Mouse (Mus musculus): Measurements from ENCODE around the gene Calcoco1.
"Not testable (repeated sequence)": the region's sequence is repeated elsewhere in the genome, so short reads cannot be mapped to it uniquely, and the experiment has no call there.

The Calcoco1 gene

DNA sequence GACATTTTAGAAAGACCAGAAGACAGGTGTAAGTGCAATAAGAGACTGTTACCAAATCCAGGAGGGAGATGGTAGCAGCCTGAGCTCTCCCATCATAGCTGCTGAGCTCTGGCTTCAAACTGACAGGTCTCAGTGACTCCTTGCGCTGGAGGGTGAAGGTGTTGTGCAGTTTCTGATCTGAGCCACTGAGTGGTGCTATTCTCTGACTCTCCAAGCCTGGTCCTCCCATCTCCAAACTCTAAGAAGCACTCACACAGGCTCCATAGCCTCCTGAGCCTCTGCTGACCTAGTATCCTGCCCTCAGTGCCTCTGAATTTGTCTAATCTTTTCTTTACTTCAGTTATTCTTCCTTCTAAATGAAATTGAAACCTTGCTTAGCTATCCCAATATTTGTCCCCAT is 38.3 kb downstream of the Calcoco1 start:
- DNase-seq: no peak

DNA sequence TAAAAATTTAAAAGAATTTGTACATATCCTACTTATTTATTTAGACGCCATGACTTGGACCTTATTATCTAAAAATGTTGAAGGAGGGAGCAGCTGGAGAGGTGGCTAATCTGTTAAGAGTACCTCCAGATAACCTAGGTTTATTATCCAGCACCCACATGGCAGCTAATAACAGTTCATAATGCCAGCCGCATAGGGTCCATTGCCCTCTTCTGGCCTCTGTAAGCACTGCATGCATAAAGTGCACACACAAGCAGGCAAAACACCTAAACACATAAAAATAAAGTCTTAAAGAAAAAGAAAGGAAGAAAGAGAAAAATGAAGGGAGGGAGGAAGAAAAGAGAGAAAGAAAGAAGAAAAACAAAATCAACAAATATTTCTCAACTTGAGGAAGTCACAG is 45.6 kb downstream of the Calcoco1 start:
- DNase-seq: no peak

DNA sequence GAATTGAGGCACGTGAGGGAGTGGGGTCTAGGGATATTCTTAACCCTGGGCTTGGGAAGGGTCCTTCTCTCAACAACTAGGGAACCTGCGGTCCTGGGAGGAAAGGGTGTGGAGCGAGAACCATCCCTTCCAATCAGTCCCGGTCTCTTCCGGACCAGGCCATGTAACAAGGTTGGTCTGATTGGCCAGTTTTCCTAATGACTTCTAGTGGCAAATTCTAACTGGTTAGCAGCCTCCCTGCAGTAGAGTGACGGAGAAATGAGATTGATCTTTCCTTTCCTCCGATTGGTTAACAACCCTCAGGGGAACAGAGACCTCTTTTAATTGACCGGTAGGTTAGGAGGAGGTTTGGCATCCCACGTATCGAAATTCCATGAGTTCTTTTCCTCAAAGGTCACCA is 48.4 kb downstream of the Calcoco1 start:
- peak; percentile 72 for DNase-seq

DNA sequence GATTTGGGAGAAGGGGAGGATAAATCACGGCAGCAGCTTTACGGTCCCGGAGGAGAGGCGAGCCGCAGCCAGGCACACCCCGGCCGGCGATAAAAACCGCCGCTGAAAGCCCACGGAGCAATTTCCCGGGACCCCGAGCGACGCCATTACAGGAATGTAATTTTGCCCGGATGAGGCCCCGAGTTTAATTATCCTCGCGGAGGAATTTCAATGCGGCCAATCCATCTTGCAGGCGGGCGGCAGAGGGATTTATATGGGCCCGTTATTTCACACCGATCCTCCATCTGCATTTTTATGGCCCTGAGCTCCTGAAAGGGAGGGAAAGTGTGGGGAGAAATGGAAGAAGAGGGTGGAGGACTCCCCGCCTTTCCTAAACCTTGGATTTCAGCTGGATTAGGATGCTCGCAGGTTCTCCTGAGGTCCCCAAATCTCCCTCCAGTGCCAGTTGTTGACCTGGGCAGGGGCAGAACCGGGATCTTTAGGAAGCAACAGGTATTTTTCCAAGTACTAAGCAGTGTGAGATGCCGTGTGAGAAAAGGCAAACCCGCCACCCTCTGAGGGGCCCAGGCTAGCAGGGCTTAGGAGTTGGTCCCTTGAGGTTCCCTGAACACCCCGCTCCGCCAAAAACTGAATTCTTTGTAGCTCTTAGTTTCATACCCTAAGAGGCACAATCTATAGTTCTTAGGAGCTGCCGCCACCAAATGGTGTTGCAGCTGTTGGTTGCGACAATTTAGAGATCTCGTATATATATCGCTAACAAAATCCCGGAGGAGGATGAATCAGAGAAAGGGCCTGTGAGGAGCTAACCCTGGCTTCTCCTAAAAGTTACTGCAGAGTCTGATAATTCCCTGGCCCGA is 49.5 kb downstream of the Calcoco1 start, which contains the start of gene Atp5g2:
TSS of gene Atp5g2 (minus strand) at position 138 of the 857 bp plus-strand sequence.
- peak; percentile 45 for DNase-seq

DNA sequence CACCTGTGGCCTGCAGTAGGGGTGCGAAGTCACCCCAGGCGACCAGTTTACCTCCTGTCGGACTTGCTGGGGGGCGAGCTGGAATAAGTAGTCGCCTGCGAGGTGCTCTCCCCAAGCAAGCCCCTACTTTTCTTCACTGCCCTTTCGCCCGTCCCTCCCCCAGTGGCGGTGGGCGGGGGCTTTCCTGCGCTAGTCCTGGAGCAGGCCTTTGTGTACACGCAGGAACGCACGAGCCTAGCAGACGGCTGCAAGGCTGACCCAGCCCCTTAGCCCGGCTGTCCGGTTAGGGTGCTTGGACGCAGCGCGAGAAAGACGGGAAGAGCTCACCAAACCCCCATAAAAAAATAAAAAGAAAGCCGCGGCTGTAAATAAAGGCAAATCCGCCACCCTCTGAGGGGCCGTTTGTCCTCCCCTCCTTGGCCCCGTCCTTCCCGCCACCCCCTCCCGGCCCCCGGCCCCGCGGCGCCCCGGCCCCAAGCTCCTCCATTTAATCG is 50.2 kb downstream of the Calcoco1 start:
- DNase-seq: peak; percentile 85

DNA sequence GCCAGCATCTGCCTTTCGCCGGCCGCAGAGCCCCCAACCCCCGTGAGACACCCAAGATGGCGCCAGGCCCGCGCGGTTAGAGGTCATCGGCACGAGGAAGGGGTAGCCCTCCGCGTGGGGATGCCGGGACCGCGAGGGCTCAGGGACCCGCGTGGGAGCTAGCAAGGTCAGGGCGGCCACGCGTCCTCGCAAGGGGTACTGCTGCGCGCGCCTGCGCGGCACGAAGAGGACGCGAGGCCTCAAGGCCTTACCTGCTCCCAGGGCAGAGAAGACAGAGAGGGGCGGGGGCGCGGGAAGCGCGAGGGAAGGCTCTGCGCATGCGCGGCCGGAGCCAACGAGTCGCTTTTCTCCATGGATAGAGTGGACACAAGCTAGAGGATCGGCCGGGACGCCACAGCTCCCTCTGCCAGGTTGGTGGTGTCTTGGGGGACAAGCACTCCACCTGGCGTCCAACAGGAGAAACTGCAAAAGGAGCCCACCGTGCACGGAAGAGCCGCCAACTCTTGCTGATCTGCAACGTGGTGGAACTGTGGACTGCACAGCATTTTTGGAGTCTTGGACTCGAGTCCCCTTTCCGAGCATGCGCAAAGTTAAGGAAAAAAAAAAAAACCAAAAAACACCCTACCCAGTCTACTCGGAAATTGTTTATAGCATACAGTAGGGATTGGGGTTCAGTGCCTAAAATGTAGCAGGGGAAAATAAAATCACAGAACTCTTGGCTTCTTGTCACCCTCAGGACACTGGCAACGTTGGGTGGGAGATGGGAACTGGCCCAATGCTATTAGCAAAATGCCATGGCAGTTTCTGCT is 51.0 kb downstream of the Calcoco1 start:
- peak; percentile 98 for DNase-seq

DNA sequence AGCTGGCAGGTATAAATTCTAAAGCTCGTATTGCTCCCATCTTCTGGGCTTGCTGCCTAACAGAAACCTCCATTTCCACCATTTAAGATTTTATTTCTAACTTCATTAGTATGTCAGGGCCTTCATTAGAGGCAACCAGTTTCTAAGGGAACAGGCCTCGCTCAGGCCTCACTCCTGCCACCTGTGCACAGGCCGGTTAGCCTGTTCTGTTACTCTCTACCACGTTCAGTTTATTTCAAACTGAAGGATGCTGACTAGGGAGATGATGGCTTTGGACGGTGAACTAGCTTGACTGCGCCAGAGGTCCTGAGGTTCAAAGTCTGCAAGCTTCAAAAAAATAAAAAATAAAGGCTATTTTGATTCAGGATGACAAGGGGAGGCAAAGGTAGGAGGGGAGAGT is 51.7 kb downstream of the Calcoco1 start:
- no peak for DNase-seq

DNA sequence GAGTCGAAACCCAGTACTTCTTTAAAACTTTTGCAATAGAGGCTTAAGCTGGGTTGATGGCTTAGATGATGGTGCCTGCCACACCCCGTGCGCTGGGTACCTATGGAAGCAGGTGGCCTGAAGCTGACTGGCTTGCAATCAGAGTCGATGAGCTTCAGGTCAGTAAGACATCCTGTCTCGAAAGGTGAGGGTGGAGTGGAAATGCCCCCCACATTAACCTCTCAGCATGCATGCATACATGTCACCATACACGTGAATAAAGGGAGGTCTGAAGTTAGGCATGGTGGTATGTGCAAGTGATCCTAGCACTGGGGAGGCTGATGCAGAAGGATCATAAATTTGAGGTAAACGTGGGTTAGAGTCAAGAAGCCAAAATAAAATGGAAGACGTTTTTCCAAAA is 52.4 kb downstream of the Calcoco1 start:
- peak; percentile 15 for DNase-seq

DNA sequence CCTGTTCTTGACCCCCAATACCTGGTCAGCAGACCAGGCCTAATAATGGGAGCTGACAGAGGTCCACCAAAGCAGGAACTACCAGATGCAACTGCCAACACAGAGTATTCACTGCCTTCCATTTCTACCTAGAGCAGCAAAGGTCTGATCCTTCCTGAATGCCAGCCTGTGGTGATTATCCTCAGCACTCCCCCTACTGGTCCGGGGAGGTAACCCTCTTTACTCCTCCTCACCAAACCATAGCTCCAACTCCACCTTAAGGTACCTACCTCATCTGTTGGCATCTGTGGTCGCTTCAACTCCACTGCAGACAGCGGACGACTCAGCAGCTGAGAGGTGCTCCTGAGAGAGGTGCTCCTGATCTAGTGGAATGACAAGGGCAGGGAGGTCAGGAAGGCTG is 56.5 kb downstream of the Calcoco1 start:
- peak; percentile 25 for DNase-seq

DNA sequence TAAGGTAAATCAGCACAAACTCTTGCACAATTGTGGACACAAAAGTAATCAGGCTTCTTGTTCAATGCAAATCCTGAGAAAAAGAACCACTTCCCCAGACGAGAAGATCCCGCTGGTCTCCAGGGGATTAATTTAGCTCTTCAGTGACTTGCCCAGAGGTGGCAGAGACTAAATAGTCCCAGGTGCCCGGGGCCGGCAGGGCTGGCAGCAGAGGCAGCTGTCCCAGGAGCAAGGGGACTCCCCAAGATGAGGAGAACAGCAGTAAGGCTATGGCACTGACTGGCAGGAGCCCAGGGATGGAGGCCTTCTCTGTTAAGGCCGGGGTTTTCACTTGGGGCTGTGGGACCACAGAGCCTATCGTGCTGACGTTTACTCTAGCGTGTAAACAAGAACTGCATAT is 58.2 kb downstream of the Calcoco1 start:
- no peak for DNase-seq

DNA sequence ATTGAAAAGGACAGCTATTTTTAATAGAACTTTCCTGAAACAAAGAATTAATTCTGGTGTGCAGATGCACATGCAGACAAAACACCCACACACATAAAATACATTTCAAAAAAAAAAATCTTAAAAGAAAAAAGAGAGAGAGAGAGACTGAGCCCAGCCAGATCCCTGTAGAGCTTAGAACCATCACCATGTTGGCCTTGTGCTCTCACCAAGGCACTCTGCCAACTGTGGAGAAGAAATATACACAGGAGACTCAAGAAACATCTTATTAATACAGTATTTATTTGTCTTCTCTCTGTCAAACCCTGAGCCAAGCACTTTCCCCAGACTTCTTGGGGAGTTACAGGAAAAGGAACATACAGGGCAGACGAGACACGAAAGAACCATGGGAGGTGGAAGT is 59.4 kb downstream of the Calcoco1 start:
- not testable (repeated sequence) for DNase-seq

DNA sequence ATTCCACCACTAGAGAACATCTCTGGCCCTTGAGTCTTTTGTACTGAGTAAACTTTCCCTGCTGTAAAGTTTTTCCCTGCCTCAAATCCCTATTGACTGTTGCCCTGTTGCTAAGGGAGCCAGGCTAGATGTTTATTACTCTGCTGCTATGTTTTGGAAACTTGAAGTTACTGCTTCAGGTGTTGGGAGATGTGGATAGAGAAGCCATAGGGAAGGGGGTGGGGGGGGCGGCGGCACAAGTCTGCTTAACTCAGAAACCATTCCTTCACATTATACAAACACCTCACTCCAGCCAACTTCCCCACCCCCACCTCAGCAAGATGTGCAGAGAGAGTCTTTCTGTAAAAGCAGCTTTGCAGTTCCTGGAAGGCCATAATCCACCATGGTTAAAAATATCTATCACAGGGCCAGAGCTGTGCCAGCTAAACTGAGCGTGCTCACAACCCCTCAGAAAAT is 64.0 kb downstream of the Calcoco1 start:
- no peak for DNase-seq

All from kidney, adult 11 months (tissue).